Mouse (Mus musculus) bone marrow macrophage, adult 2 months (primary cell): ENCODE measurements around the gene Vps37b. TPM values are rescaled to one million over a fixed set of nuclear protein-coding genes. Genes with fewer than 3 reads are reported as not detected.
A peak's percentile ranks its signal among the peaks of the same experiment; 100 is the strongest.
"Not testable (repeated sequence)": the region's sequence is repeated elsewhere in the genome, so short reads cannot be mapped to it uniquely, and the experiment has no call there.

Experiments
- H3K27ac ChIP-seq: 2 replicates; pipeline ENCODE4 v1.5.1; 2012; ENCODE audit warnings: low read depth, low read length; ENCODE audit not compliant: insufficient read depth
- H3K4me1 ChIP-seq: 2 replicates; pipeline ENCODE4 v1.6.1; 2012; ENCODE audit warnings: low read length; ENCODE audit not compliant: control insufficient read depth, insufficient read depth
- H3K4me3 ChIP-seq: 2 replicates; pipeline ENCODE4 v1.5.1; 2012; ENCODE audit warnings: mild to moderate bottlenecking, low read length, moderate library complexity; ENCODE audit not compliant: insufficient read depth
- CTCF ChIP-seq: IDR thresholded peaks from 2 replicates; pipeline ENCODE4 v1.5.1; 2012; ENCODE audit warnings: low read depth, mild to moderate bottlenecking, low read length, moderate library complexity
- POLR2A ChIP-seq: IDR thresholded peaks from 2 replicates; pipeline ENCODE4 v1.6.1; 2012; ENCODE audit warnings: mild to moderate bottlenecking, low read depth, low read length, borderline replicate concordance
- polyA plus RNA-seq: library from polyadenylated mRNA; stranded (reverse); fragments of >200 nt; gene quantifications from 2 replicates; pipeline ENCODE4 v1.2.4, GENCODE M21; 2012; ENCODE audit not compliant: missing spikeins, insufficient read depth, insufficient read length

The Vps37b gene
- polyA plus RNA-seq, 1 experiment, result 16.8 TPM

- Histone ChIP-seq H3K4me3 (no peak overlapping the region), H3K4me1 (peaks cover 16% of the 10 kb centered on the region), H3K27ac (no peak overlapping the region)
- TF ChIP-seq CTCF (no peak), POLR2A (no peak)
These were observed 30.2 kb upstream of the Vps37b start for GRCm38 (mm10) chr5:124062037-124062824.

- H3K27ac ChIP-seq, result peak overlapping the region; percentile 89
- H3K4me1 ChIP-seq, result peaks cover 16% of the 10 kb centered on the region
- H3K4me3 ChIP-seq, result peak overlapping the region; percentile 60
- no peak for TF ChIP-seq POLR2A
- no peak for TF ChIP-seq CTCF
These were observed 27.6 kb upstream of the Vps37b start for GRCm38 (mm10) chr5:124059677-124060076.

GRCm38 (mm10) chr5:124058749-124059148 is 26.7 kb upstream of the Vps37b start:
- H3K4me3 ChIP-seq, result no peak overlapping the region
- no peak overlapping the region for H3K27ac ChIP-seq
- no peak for TF ChIP-seq POLR2A
- no peak for TF ChIP-seq CTCF
- peaks cover 16% of the 10 kb centered on the region for H3K4me1 ChIP-seq

GRCm38 (mm10) chr5:124056956-124057355 is 24.9 kb upstream of the Vps37b start:
- Histone ChIP-seq H3K4me3 (no peak overlapping the region), H3K4me1 (peaks cover 17% of the 10 kb centered on the region), H3K27ac (no peak overlapping the region)
- TF ChIP-seq CTCF (no peak), POLR2A (no peak)

GRCm38 (mm10) chr5:124056219-124056618 is 24.1 kb upstream of the Vps37b start:
- Histone ChIP-seq H3K4me3 (no peak overlapping the region), H3K4me1 (peaks cover 23% of the 10 kb centered on the region), H3K27ac (no peak overlapping the region)
- TF ChIP-seq CTCF (no peak), POLR2A (no peak)

- Histone ChIP-seq H3K27ac (peak overlapping the region; percentile 79; the same call in 1 of the 2 replicates), H3K4me1 (peaks cover 41% of the 10 kb centered on the region)
- H3K4me3 ChIP-seq, result not testable (repeated sequence)
These were observed 20.6 kb upstream of the Vps37b start for GRCm38 (mm10) chr5:124052641-124053040.

GRCm38 (mm10) chr5:124051899-124052491 is 19.9 kb upstream of the Vps37b start:
- peak overlapping the region; percentile 79 for H3K27ac ChIP-seq
- TF ChIP-seq POLR2A, result no peak
- TF ChIP-seq CTCF, result no peak
- H3K4me1 ChIP-seq, result peaks cover 47% of the 10 kb centered on the region
- H3K4me3 ChIP-seq, result peak overlapping the region; percentile 34

- Histone ChIP-seq H3K27ac (peak overlapping the region; percentile 94), H3K4me3 (peak overlapping the region; percentile 11; the same call in 1 of the 2 replicates), H3K4me1 (peaks cover 56% of the 10 kb centered on the region)
- TF ChIP-seq POLR2A (no peak), CTCF (no peak)
These were observed 18.3 kb upstream of the Vps37b start for GRCm38 (mm10) chr5:124050095-124051050.

GRCm38 (mm10) chr5:124049249-124050045 is 17.4 kb upstream of the Vps37b start:
- TF ChIP-seq POLR2A (no peak), CTCF (0 out of 2 replicates have a peak, but pooled peaks have one; percentile 9)
- H3K27ac ChIP-seq, result peak overlapping the region; percentile 94
- peak overlapping the region; percentile 11; the same call in 1 of the 2 replicates for H3K4me3 ChIP-seq
- H3K4me1 ChIP-seq, result peaks cover 56% of the 10 kb centered on the region
